In genomic region chr10:17725037-17725584, GRCm38 (mm10) we compare ENCODE assay signal across 7 mouse cellular contexts. TPM values are rescaled to one million over a fixed set of nuclear protein-coding genes. Genes with fewer than 3 reads are reported as not detected.
DNase-seq lines count a peak whose midpoint lies in the region; ATAC-seq lines count a peak whose summit lies in the region.

No protein-coding gene starts in this region.

- no peaks in the 10 kb centered on the region for H3K27me3 ChIP-seq in megakaryocyte, embryonic 14.5 days (replicated peaks)
- no peaks in the 10 kb centered on the region for H3K27me3 ChIP-seq in embryonic facial prominence, embryonic 15.5 days
- no peaks in the 10 kb centered on the region for H3K27me3 ChIP-seq in intestine, embryonic 14.5 days (replicated peaks; ENCODE audit: control insufficient read depth, insufficient read depth, low read length)
- H3K27me3 ChIP-seq in neural tube, embryonic 13.5 days, result no peaks in the 10 kb centered on the region

- no peak for DNase-seq in intestine, embryonic 14.5 days (ENCODE audit: low spot score)
- DNase-seq in urinary bladder, adult 18-20 months (ENCODE audit: low spot score in 2 of 2), result no peak
- DNase-seq in gastrocnemius, postnatal 25 days, result no peak

- ATAC-seq in megakaryocyte, adult 5-6 weeks (ENCODE audit: poor library complexity, severe bottlenecking), result no peak
- ATAC-seq in embryonic facial prominence, embryonic 15.5 days (ENCODE audit: insufficient number of reproducible peaks, low FRiP score, low TSS enrichment, low read depth), result no peak
- no peak for ATAC-seq in intestine, embryonic 14.5 days (replicated peaks; ENCODE audit: low FRiP score, low TSS enrichment, low read depth)
- ATAC-seq in neural tube, embryonic 13.5 days (ENCODE audit: low read depth), result no peak

- no peaks in the 10 kb centered on the region for H3K9me3 ChIP-seq in megakaryocyte, embryonic 14.5 days
- H3K9me3 ChIP-seq in embryonic facial prominence, embryonic 15.5 days (replicated peaks), result no peaks in the 10 kb centered on the region
- H3K9me3 ChIP-seq in intestine, embryonic 14.5 days (ENCODE audit: control insufficient read depth, low read length), result no peaks in the 10 kb centered on the region
- no peaks in the 10 kb centered on the region for H3K9me3 ChIP-seq in neural tube, embryonic 13.5 days

- H3K4me2 ChIP-seq in embryonic facial prominence, embryonic 15.5 days (replicated peaks), result peak overlapping the region; percentile 75
- H3K4me2 ChIP-seq in intestine, embryonic 14.5 days (ENCODE audit: low read length), result peak overlapping the region; percentile 95
- H3K4me2 ChIP-seq in neural tube, embryonic 13.5 days, result peak overlapping the region; percentile 79

- no peak overlapping the region for H3K9ac ChIP-seq in embryonic facial prominence, embryonic 15.5 days
- peak overlapping the region; percentile 93 for H3K9ac ChIP-seq in intestine, embryonic 14.5 days (ENCODE audit: low read length)
- H3K9ac ChIP-seq in neural tube, embryonic 13.5 days, result peak overlapping the region; percentile 99

- H3K4me3 ChIP-seq in megakaryocyte, embryonic 14.5 days (replicated peaks), result peak overlapping the region; percentile 93
- H3K4me3 ChIP-seq in embryonic facial prominence, embryonic 15.5 days (replicated peaks), result peak overlapping the region; percentile 90
- peak overlapping the region; percentile 92 for H3K4me3 ChIP-seq in intestine, embryonic 14.5 days (ENCODE audit: low read depth, low read length)
- peak overlapping the region; percentile 98 for H3K4me3 ChIP-seq in neural tube, embryonic 13.5 days

- H3K27ac ChIP-seq in embryonic facial prominence, embryonic 15.5 days (replicated peaks), result no peak overlapping the region
- H3K27ac ChIP-seq in intestine, embryonic 14.5 days (ENCODE audit: low read depth), result no peak overlapping the region
- peak overlapping the region; percentile 62 for H3K27ac ChIP-seq in neural tube, embryonic 13.5 days (replicated peaks)

- peaks cover 29% of the 10 kb centered on the region for H3K36me3 ChIP-seq in megakaryocyte, embryonic 14.5 days (replicated peaks; ENCODE audit: low read length)
- H3K36me3 ChIP-seq in embryonic facial prominence, embryonic 15.5 days, result no peaks in the 10 kb centered on the region
- peaks cover 9% of the 10 kb centered on the region; the same call in 1 of the 2 replicates for H3K36me3 ChIP-seq in intestine, embryonic 14.5 days (ENCODE audit: control insufficient read depth, insufficient read depth, low read length)
- 0 out of 2 replicates have a peak, but pooled peaks cover 4% of the 10 kb centered on the region for H3K36me3 ChIP-seq in neural tube, embryonic 13.5 days

- peaks cover 45% of the 10 kb centered on the region for H3K4me1 ChIP-seq in megakaryocyte, embryonic 14.5 days
- peaks cover 17% of the 10 kb centered on the region for H3K4me1 ChIP-seq in embryonic facial prominence, embryonic 15.5 days
- H3K4me1 ChIP-seq in intestine, embryonic 14.5 days (replicated peaks; ENCODE audit: control insufficient read depth, insufficient read depth, low read length), result peaks cover 29% of the 10 kb centered on the region
- H3K4me1 ChIP-seq in neural tube, embryonic 13.5 days (replicated peaks), result peaks cover 46% of the 10 kb centered on the region

- WGBS in embryonic facial prominence, embryonic 15.5 days, result 9% methylated on average over 8 of the region's 8 CpGs
- 17% methylated on average over 8 of the region's 8 CpGs for WGBS in intestine, embryonic 14.5 days
- 16% methylated on average over 8 of the region's 8 CpGs for WGBS in neural tube, embryonic 13.5 days

RNA-seq across cellular contexts. Expression of gene Cited2, which starts 2.1 kb away (rescaled TPM):
- 476 and 713 TPM in 2 replicates for polyA plus RNA-seq in megakaryocyte, embryonic 14.5 days (2012; ENCODE audit: insufficient read depth, low replicate concordance)
- 133 and 151 TPM in 2 replicates for total RNA-seq in megakaryocyte, adult 5-6 weeks (2015)
- total RNA-seq in megakaryocyte, adult 5-6 weeks (2017), result 55.1 and 85.7 TPM in 2 replicates
- 44.6 and 48.3 TPM in 2 replicates for polyA plus RNA-seq in embryonic facial prominence, embryonic 15.5 days (2015; fragmentation: Nextera tagmentation; extraction: Ambion mirVana)
- polyA plus RNA-seq in intestine, embryonic 14.5 days (2014; fragmentation: Nextera tagmentation; extraction: Ambion mirVana), result 45.2 and 48.7 TPM in 2 replicates
- polyA plus RNA-seq in neural tube, embryonic 13.5 days (2015; fragmentation: Nextera tagmentation; extraction: Ambion mirVana), result 76.2 and 96.7 TPM in 2 replicates
- 10 to 100 TPM; 34.4 to 98.8 TPM for total RNA-seq in gastrocnemius, postnatal 25 days (2021)
